In genomic region chr9:43101936-43102595, GRCm38 (mm10) we compare ENCODE assay signal across 9 mouse cellular contexts. TPM values are rescaled to one million over a fixed set of nuclear protein-coding genes. Genes with fewer than 3 reads are reported as not detected.
A peak's percentile ranks its signal among the peaks of the same experiment; 100 is the strongest.
DNase-seq lines count a peak whose midpoint lies in the region; ATAC-seq and TF ChIP-seq lines count a peak whose summit lies in the region.
"Had no signal": no experiment of that assay in that cellular context is flagged by ENCODE, and none has a peak within 500 bp of the region (broad histone marks: within the 10 kb centered on the region; RNA-seq: fewer than 3 reads in every experiment).

No protein-coding gene starts in this region.

- peak overlapping the region; percentile 98 for H3K27ac ChIP-seq in layer of hippocampus, adult 2 months
- peak overlapping the region; percentile 70 for H3K27ac ChIP-seq in heart, embryonic 10.5 days
- H3K27ac ChIP-seq in liver, postnatal 0 days (ENCODE audit: low read depth): peak overlapping the region; percentile 98
- peak overlapping the region; percentile 27; the same call in 1 of the 2 replicates for H3K27ac ChIP-seq in stomach, embryonic 14.5 days (ENCODE audit: low read length)
- H3K27ac ChIP-seq: limb, embryonic 15.5 days had no signal

- peak overlapping the region; percentile 96 for H3K4me3 ChIP-seq in layer of hippocampus, adult 2 months
- H3K4me3 ChIP-seq in heart, embryonic 10.5 days: peak overlapping the region; percentile 37
- H3K4me3 ChIP-seq in liver, postnatal 0 days (ENCODE audit: low read depth, low read length): peak overlapping the region; percentile 87
- H3K4me3 ChIP-seq in stomach, embryonic 14.5 days (ENCODE audit: low read depth, low read length): no peak overlapping the region

- no peak for DNase-seq in layer of hippocampus, adult 2 months (ENCODE audit: low spot score in 2 of 2)
- no peak for DNase-seq in layer of hippocampus, postnatal 25 days (ENCODE audit: extremely low spot score in 1 of 2, low spot score in 1 of 2)
- DNase-seq in heart, embryonic 10.5 days (ENCODE audit: low spot score): peak; percentile 91
- peak; percentile 60 for DNase-seq in liver, postnatal 0 days
- DNase-seq in adrenal gland, postnatal 4 days (ENCODE audit: low spot score in 2 of 2): no peak
- no peak for DNase-seq in left cerebral cortex, postnatal 36 days (ENCODE audit: low spot score in 2 of 2)
- no peak for DNase-seq in adrenal gland, postnatal 36 days

- H3K36me3 ChIP-seq in heart, embryonic 10.5 days: 0 out of 2 replicates have a peak, but pooled peaks cover 2% of the 10 kb centered on the region
- H3K36me3 ChIP-seq in liver, postnatal 0 days (replicated peaks; ENCODE audit: insufficient read depth, low read length): no peaks in the 10 kb centered on the region
- H3K36me3 ChIP-seq in stomach, embryonic 14.5 days (ENCODE audit: control insufficient read depth, insufficient read depth, low read length): no peaks in the 10 kb centered on the region
- H3K36me3 ChIP-seq: limb, embryonic 15.5 days had no signal

- peak; percentile 95 for TF ChIP-seq EP300 in liver, postnatal 0 days (IDR thresholded peaks at IDR 0.05; ENCODE audit: low read depth)

- peak overlapping the region; percentile 92 for H3K9ac ChIP-seq in liver, postnatal 0 days (replicated peaks)
- no peak overlapping the region for H3K9ac ChIP-seq in stomach, embryonic 14.5 days (replicated peaks; ENCODE audit: low read depth, low read length)
- H3K9ac ChIP-seq: limb, embryonic 15.5 days had no signal

- H3K4me2 ChIP-seq in liver, postnatal 0 days (ENCODE audit: low read depth, low read length): peak overlapping the region; percentile 85
- H3K4me2 ChIP-seq in stomach, embryonic 14.5 days (replicated peaks; ENCODE audit: low read depth, low read length): peak overlapping the region; percentile 84

- no peak for TF ChIP-seq CTCF in layer of hippocampus, adult 2 months (conservative IDR thresholded peaks at IDR 0.05)
- no peak for TF ChIP-seq CTCF in liver, postnatal 0 days (IDR thresholded peaks at IDR 0.05; ENCODE audit: low read depth)

- intact Hi-C loops in left cerebral cortex, postnatal 36 days (cut with DNase I): no loop called here

- peak; percentile 72 for ATAC-seq in liver, postnatal 0 days
- ATAC-seq in stomach, embryonic 14.5 days (ENCODE audit: insufficient number of reproducible peaks, insufficient read depth, low FRiP score, low read depth): peak; percentile 15; the same call in 1 of the 2 replicates

- no peaks in the 10 kb centered on the region for H3K9me3 ChIP-seq in heart, embryonic 10.5 days
- H3K9me3 ChIP-seq in liver, postnatal 0 days (ENCODE audit: low read length): no peaks in the 10 kb centered on the region
- H3K9me3 ChIP-seq in stomach, embryonic 14.5 days (ENCODE audit: control insufficient read depth, low read depth, low read length): no peaks in the 10 kb centered on the region
- H3K9me3 ChIP-seq: limb, embryonic 15.5 days had no signal

- WGBS in heart, embryonic 10.5 days: 52% methylated on average over 8 of the region's 8 CpGs
- 39% methylated on average over 8 of the region's 8 CpGs for WGBS in liver, postnatal 0 days (ENCODE audit: insufficient replicate concordance)
- 63% methylated on average over 8 of the region's 8 CpGs for WGBS in stomach, embryonic 14.5 days

- no peaks in the 10 kb centered on the region for H3K27me3 ChIP-seq in heart, embryonic 10.5 days (ENCODE audit: insufficient read depth, poor library complexity, severe bottlenecking)
- no peaks in the 10 kb centered on the region for H3K27me3 ChIP-seq in liver, postnatal 0 days (ENCODE audit: insufficient read depth, low read length)
- H3K27me3 ChIP-seq in stomach, embryonic 14.5 days (ENCODE audit: control insufficient read depth, insufficient read depth, low read length): no peaks in the 10 kb centered on the region
- H3K27me3 ChIP-seq: limb, embryonic 15.5 days had no signal

- H3K4me1 ChIP-seq in heart, embryonic 10.5 days: peaks cover 35% of the 10 kb centered on the region
- H3K4me1 ChIP-seq in liver, postnatal 0 days (ENCODE audit: insufficient read depth): peaks cover 19% of the 10 kb centered on the region
- H3K4me1 ChIP-seq in stomach, embryonic 14.5 days (ENCODE audit: control insufficient read depth, insufficient read depth, low read length): peaks cover 23% of the 10 kb centered on the region

RNA-seq across cellular contexts. Expression of gene Arhgef12, which starts 5.0 kb away (rescaled TPM):
- total RNA-seq in layer of hippocampus, adult 2 months (2021): 100 to 1,000 TPM; 146 to 162 TPM
- total RNA-seq in layer of hippocampus, postnatal 25 days (2021): 100 to 1,000 TPM; 141 to 157 TPM
- polyA plus RNA-seq in heart, embryonic 10.5 days (2016; fragmentation: Nextera tagmentation; extraction: Ambion mirVana): 10.2 and 11.3 TPM in 2 replicates
- 4.3 and 4.8 TPM in 2 replicates for polyA plus RNA-seq in liver, postnatal 0 days (2015; fragmentation: Nextera tagmentation; extraction: Ambion mirVana)
- 27.1 and 30.3 TPM in 2 replicates for polyA plus RNA-seq in stomach, embryonic 14.5 days (2014; fragmentation: Nextera tagmentation; extraction: Ambion mirVana)
- total RNA-seq in adrenal gland, postnatal 4 days (2021): 100 to 1,000 TPM in 1 of 2 experiments, 10 to 100 TPM in 1; 98.7 to 111 TPM
- total RNA-seq in left cerebral cortex, postnatal 36 days (2021): 100 to 1,000 TPM; 153 to 169 TPM
- 100 to 1,000 TPM; 122 to 142 TPM for total RNA-seq in adrenal gland, postnatal 36 days (2021)

RNA-seq across cellular contexts. Expression of gene Tmem136, which starts 14.3 kb away (rescaled TPM):
- 10 to 100 TPM; 23.5 to 25.5 TPM for total RNA-seq in layer of hippocampus, adult 2 months (2021)
- total RNA-seq in layer of hippocampus, postnatal 25 days (2021): 10 to 100 TPM; 17.7 to 21.9 TPM
- 11.2 and 15.7 TPM in 2 replicates for polyA plus RNA-seq in heart, embryonic 10.5 days (2016; fragmentation: Nextera tagmentation; extraction: Ambion mirVana)
- 0.44 and 0.92 TPM in 2 replicates for polyA plus RNA-seq in liver, postnatal 0 days (2015; fragmentation: Nextera tagmentation; extraction: Ambion mirVana)
- polyA plus RNA-seq in stomach, embryonic 14.5 days (2014; fragmentation: Nextera tagmentation; extraction: Ambion mirVana): 4.7 and 5.5 TPM in 2 replicates
- total RNA-seq in adrenal gland, postnatal 4 days (2021): 1 to 10 TPM; 6.5 to 8.6 TPM
- total RNA-seq in left cerebral cortex, postnatal 36 days (2021): 10 to 100 TPM; 18.1 to 18.6 TPM
- total RNA-seq in adrenal gland, postnatal 36 days (2021): 1 to 10 TPM; 4.8 to 8.7 TPM

Comparison
In these comparisons a context has a peak if more than half of its experiments do, and no peak if none do; other contexts are left out.
1. DNase-seq: peak in heart, embryonic 10.5 days (single experiment) and liver, postnatal 0 days (single experiment); none in layer of hippocampus, adult 2 months (0 of 2), layer of hippocampus, postnatal 25 days (0 of 2), adrenal gland, postnatal 4 days (0 of 2), left cerebral cortex, postnatal 36 days (0 of 2) and adrenal gland, postnatal 36 days (0 of 2).
2. H3K27ac ChIP-seq: peak in every context shown above with its lines; median percentile 98 in layer of hippocampus, adult 2 months; 98 in liver, postnatal 0 days; 70 in heart, embryonic 10.5 days; 27 in stomach, embryonic 14.5 days.